Mouse (Mus musculus): ENCODE results near the gene Prkch.

- TF ChIP-seq POLR2A (IDR thresholded peaks at IDR 0.05; ENCODE audit: borderline replicate concordance, insufficient read depth, low read length): no peak
- no peak for TF ChIP-seq CTCF (IDR thresholded peaks at IDR 0.05; ENCODE audit: borderline replicate concordance, insufficient read depth, low read depth, low read length)
Measured at GRCm38 (mm10) chr12:73673783-73674182, 89.2 kb downstream of the Prkch start.
